Mouse (Mus musculus): ENCODE results near the gene Ror1.

- no peak for TF ChIP-seq POLR2A (IDR thresholded peaks at IDR 0.05; ENCODE audit: borderline replicate concordance, extremely low read depth, insufficient read depth, insufficient read length, poor library complexity, severe bottlenecking)
- no peak for TF ChIP-seq CTCF (IDR thresholded peaks at IDR 0.05; ENCODE audit: borderline replicate concordance, extremely low read depth, insufficient read depth, insufficient read length)
Observed at GRCm38 (mm10) chr4:100128026-100128922, 32.7 kb downstream of the Ror1 start.

Data from brain, embryonic 14.5 days (tissue).